Mouse (Mus musculus) olfactory bulb, adult 2 months (tissue): ENCODE results near the gene Rho. TPM values are rescaled to one million over a fixed set of nuclear protein-coding genes. Genes with fewer than 3 reads are reported as not detected.

ENCODE experiments used
- H3K27ac ChIP-seq: fragments of 200-500 bp; 2 replicates; pipeline ENCODE4 v1.5.1; 2012; ENCODE audit warnings: low read depth, low read length; ENCODE audit not compliant: insufficient read depth
- H3K4me1 ChIP-seq: fragments of 200-500 bp; 2 replicates; pipeline ENCODE4 v1.6.1; 2012; ENCODE audit warnings: low read length; ENCODE audit not compliant: control insufficient read depth, insufficient read depth
- H3K4me3 ChIP-seq: fragments of 200-500 bp; 2 replicates; pipeline ENCODE4 v1.5.1; 2012; ENCODE audit warnings: mild to moderate bottlenecking, low read depth, low read length, moderate library complexity; ENCODE audit not compliant: insufficient read depth
- CTCF ChIP-seq: fragments of 200-500 bp; IDR thresholded peaks from 2 replicates; pipeline ENCODE4 v1.5.1; 2012; ENCODE audit warnings: low read depth, mild to moderate bottlenecking, low read length, moderate library complexity; ENCODE audit not compliant: insufficient read depth
- POLR2A ChIP-seq: fragments of 200-500 bp; IDR thresholded peaks from 2 replicates; pipeline ENCODE4 v1.6.1; 2012; ENCODE audit warnings: mild to moderate bottlenecking, low read depth, low read length, moderate library complexity; ENCODE audit not compliant: insufficient read depth
- WGBS: fragments of 180-500 bp; shearing (Covaris S2); methylation state at CpG from one replicate; pipeline ENCODE4 v1.1.7; 2018; 5-methylcytosine and 5-hydroxymethylcytosine counted together
- polyA plus RNA-seq: library from polyadenylated mRNA; stranded (reverse); fragments of >200 nt; gene quantifications from 2 replicates; pipeline ENCODE4 v1.2.4, GENCODE M21; 2012; ENCODE audit warnings: low replicate concordance; ENCODE audit not compliant: missing spikeins, insufficient read depth, insufficient read length

Rho gene
- not detected in 2 replicates for polyA plus RNA-seq

DNA sequence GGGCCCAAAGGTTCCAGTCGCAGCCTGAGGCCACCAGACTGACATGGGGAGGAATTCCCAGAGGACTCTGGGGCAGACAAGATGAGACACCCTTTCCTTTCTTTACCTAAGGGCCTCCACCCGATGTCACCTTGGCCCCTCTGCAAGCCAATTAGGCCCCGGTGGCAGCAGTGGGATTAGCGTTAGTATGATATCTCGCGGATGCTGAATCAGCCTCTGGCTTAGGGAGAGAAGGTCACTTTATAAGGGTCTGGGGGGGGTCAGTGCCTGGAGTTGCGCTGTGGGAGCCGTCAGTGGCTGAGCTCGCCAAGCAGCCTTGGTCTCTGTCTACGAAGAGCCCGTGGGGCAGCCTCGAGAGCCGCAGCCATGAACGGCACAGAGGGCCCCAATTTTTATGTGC, at the start of gene Rho:
Gene Rho (plus strand): TSS at position 110 of the 400 bp plus-strand sequence.
- 88% methylated on average over 14 of the region's 14 CpGs for WGBS
- no peak within 1 kb of the TSS for H3K27ac ChIP-seq
- no peak for TF ChIP-seq CTCF
- no peak for TF ChIP-seq POLR2A
- H3K4me1 ChIP-seq: peaks cover 12% of the 10 kb centered on the region; the same call in 1 of the 2 replicates
- no peak within 1 kb of the TSS for H3K4me3 ChIP-seq

DNA sequence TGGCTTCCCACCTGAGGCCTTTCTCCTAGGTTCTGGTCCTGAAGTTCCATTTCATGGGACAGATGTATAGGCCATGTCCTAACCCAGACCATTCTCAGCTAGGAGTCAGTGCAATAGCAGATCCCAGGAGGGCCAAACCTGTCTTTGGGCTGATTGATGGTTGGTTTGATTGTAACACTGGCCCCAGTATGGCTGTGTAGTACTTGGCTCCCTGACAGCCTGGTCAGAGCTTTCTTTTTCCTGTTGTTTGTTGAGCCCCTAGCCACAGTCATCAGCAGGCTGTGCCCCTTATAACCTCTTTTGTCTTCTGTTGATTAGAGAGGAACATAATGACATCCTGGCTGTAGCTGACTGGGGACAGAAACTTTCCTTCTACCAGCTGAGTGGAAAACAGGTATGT, 47.5 kb upstream of the Rho start:
- H3K27ac ChIP-seq: no peak overlapping the region
- TF ChIP-seq POLR2A (no peak), CTCF (no peak)
- H3K4me3 ChIP-seq: no peak overlapping the region
- H3K4me1 ChIP-seq: no peaks in the 10 kb centered on the region

DNA sequence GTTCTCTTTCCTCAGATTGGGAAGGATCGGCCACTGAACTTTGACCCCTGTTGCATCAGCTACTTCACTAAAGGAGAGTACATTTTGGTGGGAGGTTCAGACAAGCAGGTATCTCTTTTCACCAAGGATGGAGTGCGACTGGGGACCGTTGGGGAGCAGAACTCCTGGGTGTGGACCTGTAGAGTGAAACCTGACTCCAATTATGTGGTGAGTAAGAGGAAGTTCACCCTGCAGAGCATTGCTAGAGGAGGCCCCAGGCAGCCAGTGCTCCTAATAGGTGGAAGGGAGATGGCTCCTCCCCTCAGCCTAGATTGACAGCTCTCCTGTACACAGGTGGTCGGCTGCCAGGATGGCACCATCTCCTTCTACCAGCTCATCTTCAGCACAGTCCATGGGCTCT, 44.7 kb upstream of the Rho start:
- peaks cover 14% of the 10 kb centered on the region for H3K4me1 ChIP-seq
- no peak overlapping the region for H3K4me3 ChIP-seq
- TF ChIP-seq POLR2A (no peak), CTCF (no peak)
- WGBS: 75% methylated on average over 4 of the region's 4 CpGs
- H3K27ac ChIP-seq: no peak overlapping the region

DNA sequence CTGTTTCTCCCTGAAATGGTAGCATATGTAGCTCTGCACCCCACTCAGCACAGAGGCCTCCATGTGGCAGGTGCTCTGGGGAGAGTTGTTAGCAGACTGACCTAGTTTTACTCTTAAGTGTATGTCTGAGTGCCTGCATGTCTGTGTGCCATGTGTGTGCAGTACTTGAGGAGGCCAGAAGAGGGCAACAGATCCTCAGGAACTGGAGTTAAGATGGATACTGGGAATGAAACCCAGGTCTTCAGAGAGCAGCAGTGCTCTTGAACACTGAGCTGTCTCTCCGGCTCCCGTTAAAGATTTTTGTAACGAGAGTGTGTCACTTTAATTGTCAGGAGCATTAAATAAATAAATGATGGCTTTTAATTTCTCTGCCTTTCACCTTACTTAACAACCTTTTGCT, 43.3 kb upstream of the Rho start:
- whole genome bisulfite sequencing: 97% methylated on average over 3 of the region's 3 CpGs

DNA sequence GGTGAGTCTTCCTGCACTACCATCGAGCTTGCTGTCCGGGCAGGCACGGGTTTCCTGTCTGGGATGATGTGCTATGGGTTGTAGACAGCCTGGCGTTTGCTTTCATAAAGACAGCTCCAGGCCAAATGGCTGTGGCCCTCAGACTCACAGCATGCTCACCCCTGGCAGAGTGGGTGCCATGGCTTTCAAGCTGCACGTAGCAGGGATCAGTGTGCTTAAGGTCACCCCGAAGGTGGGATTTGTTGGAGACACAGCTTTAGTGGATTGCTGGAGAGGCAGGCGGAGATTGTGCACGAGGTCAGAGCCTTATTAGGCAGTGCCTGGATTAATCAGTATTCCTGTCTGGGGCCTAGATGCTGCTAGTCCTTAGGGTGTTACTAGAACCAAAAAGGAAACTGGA, 40.9 kb upstream of the Rho start:
- WGBS: 83% methylated on average over 8 of the region's 8 CpGs
- H3K27ac ChIP-seq: no peak overlapping the region

More for the DNA sequence above, 43.3 kb upstream of the Rho start:
- H3K27ac ChIP-seq: no peak overlapping the region
- H3K4me3 ChIP-seq: no peak overlapping the region
- TF ChIP-seq CTCF (no peak), POLR2A (no peak)
- H3K4me1 ChIP-seq: peaks cover 18% of the 10 kb centered on the region

DNA sequence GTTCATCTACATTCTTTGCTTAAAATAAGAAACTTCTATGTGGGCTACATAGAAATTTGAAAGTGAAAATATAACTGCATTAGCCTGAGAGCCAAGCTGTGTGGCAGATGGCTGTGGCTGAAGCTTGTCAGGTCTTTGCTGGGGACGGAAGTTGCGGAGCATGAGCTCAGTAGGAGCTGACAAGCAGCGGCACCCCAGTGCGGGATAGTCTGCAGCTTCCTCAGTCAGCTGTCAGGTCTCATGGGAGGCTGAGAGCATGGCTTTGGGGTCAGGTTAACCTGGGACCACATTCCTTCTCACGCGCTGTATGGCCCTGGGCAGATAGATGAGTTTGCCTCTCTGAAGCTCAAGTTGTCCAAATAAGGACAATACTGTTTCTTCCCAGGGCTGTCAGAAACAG, 40.5 kb upstream of the Rho start:
- 54% methylated on average over 6 of the region's 6 CpGs for WGBS

More for the DNA sequence above, 40.9 kb upstream of the Rho start:
- H3K4me1 ChIP-seq: peaks cover 18% of the 10 kb centered on the region
- no peak overlapping the region for H3K4me3 ChIP-seq
- TF ChIP-seq CTCF: no peak

DNA sequence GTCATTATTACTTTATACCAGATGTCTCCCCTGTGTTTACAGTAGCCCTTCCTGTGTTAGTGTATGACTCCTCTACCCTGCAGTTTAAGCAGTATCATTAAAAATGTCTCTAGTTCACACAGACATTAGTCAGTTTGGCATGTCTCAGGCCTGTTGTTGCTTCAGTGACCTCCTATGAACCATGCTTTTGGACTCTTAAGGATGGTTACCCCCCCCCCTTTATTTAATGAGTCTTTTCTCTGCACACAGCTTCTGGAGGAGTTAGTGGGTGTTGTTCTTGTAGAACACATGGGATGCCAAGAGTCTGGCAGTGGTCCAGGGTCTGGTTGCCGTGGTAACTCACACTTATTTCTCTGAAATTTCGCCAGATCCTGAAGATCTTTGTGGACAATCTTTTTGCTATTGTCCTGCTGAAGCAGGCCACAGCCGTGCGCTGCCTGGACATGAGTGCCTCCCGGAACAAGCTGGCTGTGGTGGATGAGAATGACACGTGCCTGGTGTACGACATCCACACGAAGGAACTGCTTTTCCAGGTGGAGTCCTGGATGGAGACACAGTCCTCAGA, 40.0 kb upstream of the Rho start:
- 19% methylated on average over 8 of the region's 8 CpGs for WGBS
- no peak for TF ChIP-seq POLR2A
- H3K4me1 ChIP-seq: peaks cover 18% of the 10 kb centered on the region
- H3K27ac ChIP-seq: peak overlapping the region; percentile 30; the same call in 1 of the 2 replicates
- H3K4me3 ChIP-seq: no peak overlapping the region

More for the DNA sequence above, 40.5 kb upstream of the Rho start:
- H3K4me1 ChIP-seq: peaks cover 18% of the 10 kb centered on the region
- no peak for TF ChIP-seq CTCF
- H3K4me3 ChIP-seq: no peak overlapping the region
- peak overlapping the region; percentile 27; the same call in 1 of the 2 replicates for H3K27ac ChIP-seq

DNA sequence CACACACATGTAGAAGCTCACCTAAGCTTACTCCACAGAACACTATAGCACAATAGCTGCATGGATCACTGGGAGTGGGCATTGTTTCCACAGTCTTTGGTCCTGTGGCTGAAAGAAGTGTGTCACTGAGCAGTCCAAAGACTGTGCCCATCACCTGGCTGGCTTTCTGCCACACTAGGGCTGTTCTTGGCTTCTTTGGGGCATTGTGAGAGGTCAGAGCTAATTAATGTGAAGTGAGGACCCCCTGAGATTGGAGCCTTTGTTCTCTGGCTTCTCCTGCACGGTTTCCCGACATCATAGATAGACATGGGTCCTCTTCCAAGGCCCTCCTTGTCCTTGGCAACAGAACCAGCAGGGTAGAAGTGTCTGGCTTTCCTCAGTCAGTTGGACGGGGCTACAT, 39.2 kb upstream of the Rho start:
- 46% methylated on average over 3 of the region's 3 CpGs for WGBS
- Histone ChIP-seq H3K4me3 (no peak overlapping the region), H3K27ac (no peak overlapping the region), H3K4me1 (peaks cover 21% of the 10 kb centered on the region)
- TF ChIP-seq POLR2A: no peak
- TF ChIP-seq CTCF: no peak

DNA sequence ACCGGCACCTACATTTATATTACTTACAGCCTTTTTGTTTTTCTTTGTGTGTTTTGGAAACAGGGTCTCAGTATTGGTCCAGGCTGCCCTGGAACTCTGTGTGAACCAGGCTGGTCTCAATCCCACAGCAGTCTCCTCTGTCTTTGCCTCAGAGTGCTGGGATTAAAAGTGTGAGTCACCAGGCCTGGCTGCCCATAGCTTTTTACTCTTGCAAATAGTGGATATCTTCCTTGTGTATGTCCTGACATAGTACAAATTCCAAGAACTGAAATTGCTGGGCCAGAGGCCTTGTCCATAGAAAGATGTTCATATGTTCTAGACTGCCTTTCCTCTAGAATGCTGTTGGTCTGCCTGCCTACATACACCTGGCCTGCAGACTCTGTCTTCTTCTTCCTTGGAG, 35.2 kb upstream of the Rho start:
- no peak overlapping the region for H3K4me3 ChIP-seq
- no peak for TF ChIP-seq POLR2A
- no peak for TF ChIP-seq CTCF
- WGBS: 31% methylated on average over 1 of the region's 1 CpGs
- no peak overlapping the region for H3K27ac ChIP-seq
- H3K4me1 ChIP-seq: peaks cover 13% of the 10 kb centered on the region

DNA sequence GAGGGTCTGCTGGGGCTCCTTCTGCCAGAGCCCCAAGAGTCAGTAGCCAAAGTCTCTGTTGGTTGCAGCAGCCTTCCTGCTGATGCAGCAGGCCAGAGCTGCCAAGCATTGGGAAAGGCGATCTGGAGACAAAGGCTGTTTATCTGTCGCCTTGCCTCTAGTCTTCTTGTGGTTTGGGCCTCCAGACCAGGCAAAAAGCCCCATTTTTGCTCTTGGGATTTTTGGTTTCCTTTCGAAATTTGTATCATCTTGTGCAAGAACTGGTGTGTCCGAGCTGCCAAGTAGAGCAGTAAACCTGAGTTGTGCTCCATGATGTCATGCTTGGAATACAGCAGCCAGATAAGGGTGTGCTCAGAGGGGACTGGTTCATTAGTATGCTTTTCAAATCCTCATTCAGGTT, 34.4 kb upstream of the Rho start:
- WGBS: 73% methylated on average over 4 of the region's 4 CpGs
- H3K4me3 ChIP-seq: no peak overlapping the region
- TF ChIP-seq POLR2A (no peak), CTCF (no peak)
- H3K4me1 ChIP-seq: peaks cover 12% of the 10 kb centered on the region
- 0 out of 2 replicates have a peak overlapping the region, but pooled peaks have one; percentile 15 for H3K27ac ChIP-seq
